Mouse (Mus musculus): ENCODE measurements around the gene Osbpl3.

Osbpl3 gene

GRCm38 (mm10) chr6:50372516-50373424 is 83.2 kb downstream of the Osbpl3 start:
- no peak for DNase-seq (ENCODE audit: low read depth, low spot score)

- no peak for DNase-seq (ENCODE audit: low read depth, low spot score)
These were observed 84.4 kb downstream of the Osbpl3 start for GRCm38 (mm10) chr6:50371501-50372086.

- no peak for DNase-seq (ENCODE audit: low read depth, low spot score)
These were observed 87.3 kb downstream of the Osbpl3 start for GRCm38 (mm10) chr6:50368502-50369292.

- DNase-seq (ENCODE audit: low read depth, low spot score): no peak
These were observed 88.2 kb downstream of the Osbpl3 start for GRCm38 (mm10) chr6:50367836-50368235.

GRCm38 (mm10) chr6:50366724-50367123 is 89.3 kb downstream of the Osbpl3 start:
- DNase-seq (ENCODE audit: low read depth, low spot score): no peak

GRCm38 (mm10) chr6:50366319-50366718 is 89.7 kb downstream of the Osbpl3 start:
- DNase-seq (ENCODE audit: low read depth, low spot score): no peak

- no peak for DNase-seq (ENCODE audit: low read depth, low spot score)
These were observed 91.6 kb downstream of the Osbpl3 start for GRCm38 (mm10) chr6:50364364-50364763.

- no peak for DNase-seq (ENCODE audit: low read depth, low spot score)
These were observed 92.6 kb downstream of the Osbpl3 start for GRCm38 (mm10) chr6:50363385-50363784.

- DNase-seq (ENCODE audit: low read depth, low spot score): no peak
These were observed 93.2 kb downstream of the Osbpl3 start for GRCm38 (mm10) chr6:50362704-50363261.

GRCm38 (mm10) chr6:50362196-50362595 is 93.8 kb downstream of the Osbpl3 start:
- no peak for DNase-seq (ENCODE audit: low read depth, low spot score)

GRCm38 (mm10) chr6:50358104-50358679 is 97.8 kb downstream of the Osbpl3 start:
- peak; percentile 32 for DNase-seq (ENCODE audit: low read depth, low spot score)

- DNase-seq (ENCODE audit: low read depth, low spot score): no peak
These were observed 101.0 kb downstream of the Osbpl3 start for GRCm38 (mm10) chr6:50354688-50355660.

GRCm38 (mm10) chr6:50352812-50353211 is 103.2 kb downstream of the Osbpl3 start:
- DNase-seq (ENCODE audit: low read depth, low spot score): no peak

GRCm38 (mm10) chr6:50350911-50351310 is 105.1 kb downstream of the Osbpl3 start:
- DNase-seq (ENCODE audit: low read depth, low spot score): no peak

- no peak for DNase-seq (ENCODE audit: low read depth, low spot score)
These were observed 107.4 kb downstream of the Osbpl3 start for GRCm38 (mm10) chr6:50348619-50349018.

- no peak for DNase-seq (ENCODE audit: low read depth, low spot score)
These were observed 109.8 kb downstream of the Osbpl3 start for GRCm38 (mm10) chr6:50346204-50346603.

- DNase-seq (ENCODE audit: low read depth, low spot score): no peak
These were observed 115.6 kb downstream of the Osbpl3 start for GRCm38 (mm10) chr6:50340226-50340906.

- no peak for DNase-seq (ENCODE audit: low read depth, low spot score)
These were observed 118.6 kb downstream of the Osbpl3 start for GRCm38 (mm10) chr6:50337431-50337830.

GRCm38 (mm10) chr6:50336376-50336775 is 119.6 kb downstream of the Osbpl3 start:
- DNase-seq (ENCODE audit: low read depth, low spot score): no peak

Measured in brain, embryonic 18.5 days (tissue).